Mouse (Mus musculus) C3H10T1/2 (cell line): Measurements from ENCODE around the gene Ppp1r17. TPM values are rescaled to one million over a fixed set of nuclear protein-coding genes. Genes with fewer than 3 reads are reported as not detected.

Experiments used
- polyA plus RNA-seq, 2 experiments: library from polyadenylated mRNA; unstranded; fragments of >200 nt; fragmentation: generic; extraction: Trizol; gene quantifications; one replicate each; pipeline ENCODE4 v1.2.1; 2012; ENCODE audit warnings: missing spikeins in 2 of 2

Ppp1r17 gene
- polyA plus RNA-seq: not detected

DNA sequence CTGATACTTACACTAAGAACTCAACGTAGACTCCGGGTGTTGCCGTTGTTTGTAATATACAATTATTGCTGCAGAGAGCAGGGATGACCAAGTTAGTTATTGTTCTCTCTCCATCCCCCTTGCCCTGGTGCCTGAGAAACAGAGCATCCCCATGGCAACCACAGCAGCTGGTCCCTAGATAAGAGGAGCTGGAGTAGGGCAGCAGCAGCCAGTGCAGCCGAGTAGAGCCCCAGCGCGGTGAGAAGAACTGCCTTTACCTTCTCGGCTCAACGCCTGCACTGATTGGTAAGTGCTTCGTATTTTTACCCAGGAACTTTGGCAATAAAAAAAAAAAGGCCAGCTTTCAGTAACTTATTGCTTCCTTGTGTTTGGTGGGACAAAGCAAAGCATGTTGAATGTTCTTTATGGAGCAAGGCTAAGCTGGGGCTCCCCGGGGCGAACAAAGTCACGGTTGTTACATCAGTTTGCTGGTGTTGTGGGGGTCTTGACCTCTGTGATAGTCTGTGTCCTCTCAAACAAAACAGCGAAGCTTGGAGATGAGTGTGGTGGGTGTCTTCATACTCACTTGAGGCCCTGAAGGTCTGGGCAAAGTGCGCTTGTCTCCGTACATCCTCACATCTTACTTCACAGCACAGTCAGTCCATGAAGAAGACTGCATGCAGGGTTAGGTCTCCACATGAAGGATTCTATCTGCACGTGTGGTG is at the start of gene Ppp1r17:
Ppp1r17 (plus strand) TSS at position 207 of the 704 bp plus-strand sequence.

Other genes starting within 250 kb of the Ppp1r17 start
- under 1 TPM in 1 of 2 experiments, not detected in 1; 0.01 TPM for gene Itprid1, start 180.6 kb upstream of the Ppp1r17 start, polyA plus RNA-seq